Mouse (Mus musculus) megakaryocyte, embryonic 14.5 days (primary cell): Measurements from ENCODE around the gene Sufu.

Experiments used
- FLI1 ChIP-seq: IDR thresholded peaks from 2 replicates; pipeline ENCODE4 v1.6.1; 2012; ENCODE audit warnings: low read length, inconsistent platforms, mixed read lengths
- GATA1 ChIP-seq: IDR thresholded peaks from 3 replicates; pipeline ENCODE4 v1.6.1; 2012; ENCODE audit warnings: mixed read lengths, low read length, inconsistent platforms, borderline replicate concordance

DNA sequence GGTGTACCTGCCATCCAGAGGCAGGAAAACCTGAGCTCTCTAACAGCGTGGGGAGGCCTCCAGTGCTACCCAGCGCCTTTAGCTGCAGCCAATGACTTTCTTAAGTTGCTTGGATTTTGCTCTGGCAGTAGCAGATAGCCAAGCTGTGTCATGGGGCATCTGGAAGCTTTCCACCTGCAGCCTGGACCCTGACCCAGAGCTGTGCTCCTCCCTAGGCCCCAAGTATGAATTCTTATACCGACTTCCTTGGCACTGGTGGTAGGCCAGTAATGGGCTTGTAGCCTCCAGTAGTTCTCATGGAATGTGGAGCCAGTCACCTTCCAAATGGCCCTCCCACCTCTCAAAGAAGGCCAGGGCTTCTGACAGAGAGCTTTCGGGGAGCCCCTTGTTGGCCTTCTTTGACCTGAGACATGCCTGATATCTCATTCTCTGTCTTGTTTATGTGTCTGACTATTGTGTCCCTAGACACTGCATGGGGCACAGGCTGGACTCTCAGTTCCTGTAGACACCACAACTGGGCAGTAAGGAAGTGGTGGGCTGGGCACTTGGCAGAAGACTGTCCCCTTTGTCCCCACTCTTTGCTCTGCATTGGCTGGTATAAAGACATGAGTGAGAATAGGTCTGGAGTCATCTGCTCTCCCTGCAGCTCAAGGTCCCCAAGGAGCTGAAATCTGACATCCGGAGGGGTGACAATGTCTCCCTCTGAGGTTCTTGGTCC lies 59.5 kb downstream of the Sufu start:
- TF ChIP-seq GATA1 (no peak), FLI1 (no peak)
